Mouse (Mus musculus): Measurements from ENCODE around the gene Prkar1b. TPM values are rescaled to one million over a fixed set of nuclear protein-coding genes. Genes with fewer than 3 reads are reported as not detected.

The Prkar1b gene
- total RNA-seq, 2 experiments from 2014 or later, result 1.7 to 2.5 TPM

DNA sequence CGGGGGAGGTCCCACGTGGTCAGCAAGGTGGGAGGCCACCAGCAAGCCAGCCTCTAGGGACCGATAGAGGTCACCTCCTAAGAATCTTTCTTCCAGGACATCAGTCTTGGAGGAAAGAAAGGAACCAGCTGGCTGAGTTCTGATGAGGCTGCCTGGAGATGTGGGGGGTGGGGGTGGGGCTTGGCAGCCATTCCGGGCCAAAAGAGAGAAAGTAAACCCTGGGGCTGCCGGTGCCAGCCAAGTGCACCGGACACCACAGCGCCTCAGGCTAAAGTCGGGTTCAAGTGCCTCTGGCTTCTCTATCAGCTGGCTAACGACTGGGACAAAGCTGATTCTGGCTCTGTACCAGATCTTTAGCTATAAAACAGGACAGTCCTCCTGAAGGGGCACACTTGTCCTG lies 74.0 kb downstream of the Prkar1b start:
- intact Hi-C loops (cut with DNase I), result loop anchor here (1.0 to 5.0 kb wide), 2 partner anchors 78 to 104 kb away; partner anchors contain the start of gene Pdgfa

DNA sequence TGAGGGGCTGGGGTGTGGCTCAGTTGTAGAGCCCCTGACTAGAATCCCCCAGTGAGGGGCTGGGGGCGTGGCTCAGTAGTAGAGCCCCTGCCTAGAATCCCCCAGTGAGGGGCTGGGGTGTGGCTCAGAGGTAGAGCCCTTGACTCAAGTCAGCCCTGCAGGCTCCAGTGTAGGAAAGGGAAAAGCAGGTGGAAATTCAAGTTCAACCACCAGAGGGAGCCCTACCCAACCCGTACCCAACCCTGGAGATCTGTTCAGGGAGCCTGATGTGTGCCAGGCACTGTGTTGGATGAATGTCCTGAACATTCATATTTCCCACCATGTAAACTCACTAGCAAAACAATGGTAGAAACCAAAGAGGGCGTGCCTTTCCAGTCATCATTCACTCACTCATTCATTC lies 74.7 kb downstream of the Prkar1b start:
- DNase-seq (ENCODE audit: low spot score), result no peak
- intact Hi-C loops (cut with DNase I), result loop anchor here (1.0 to 5.0 kb wide), 2 partner anchors 78 to 104 kb away; partner anchors contain the start of gene Pdgfa

More for the DNA sequence above, 74.0 kb downstream of the Prkar1b start:
- no peak for DNase-seq (ENCODE audit: low spot score)

DNA sequence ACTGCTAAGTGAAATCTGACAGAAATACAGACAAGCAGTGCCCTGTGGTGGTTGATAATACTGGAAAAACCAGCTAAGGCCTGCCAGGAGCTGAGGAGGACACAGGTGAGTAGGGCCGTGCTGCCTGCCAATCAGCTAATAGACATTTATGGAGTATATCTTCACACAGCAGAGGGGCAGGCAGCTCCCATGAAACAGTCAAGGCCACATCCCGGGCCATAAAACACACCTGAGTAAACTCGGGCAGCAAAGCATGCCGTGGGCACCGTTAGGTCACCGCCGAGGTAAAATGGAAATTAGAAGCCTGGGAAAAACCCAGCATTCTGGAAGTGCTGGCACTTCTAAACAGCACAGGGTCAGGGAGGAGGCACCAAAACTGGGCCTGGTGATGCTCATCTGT lies 75.8 kb downstream of the Prkar1b start:
- intact Hi-C loops (cut with DNase I), result no loop called here

DNA sequence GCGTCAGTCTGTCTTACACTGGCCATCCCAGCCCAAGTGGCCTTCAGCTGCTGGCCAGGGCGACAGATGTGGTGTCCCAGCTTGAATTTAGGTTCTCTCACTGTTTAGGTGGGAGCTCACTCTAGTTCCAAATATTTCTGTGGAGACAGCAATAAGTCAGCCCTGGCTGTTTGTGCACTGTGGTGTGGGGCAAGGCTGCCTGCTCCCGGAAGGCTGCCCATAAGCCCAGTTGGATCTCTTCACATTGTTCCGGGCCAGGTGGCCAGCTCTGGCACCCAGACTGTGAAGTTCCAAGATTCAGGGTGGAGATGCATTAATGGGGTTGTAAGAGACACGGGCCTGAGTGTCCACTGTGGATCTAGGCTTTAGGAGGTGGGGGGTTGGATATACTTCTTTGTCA lies 76.9 kb downstream of the Prkar1b start:
- intact Hi-C loops (cut with DNase I), result no loop called here
- DNase-seq (ENCODE audit: low spot score), result no peak

More for the DNA sequence above, 75.8 kb downstream of the Prkar1b start:
- DNase-seq (ENCODE audit: low spot score), result no peak

DNA sequence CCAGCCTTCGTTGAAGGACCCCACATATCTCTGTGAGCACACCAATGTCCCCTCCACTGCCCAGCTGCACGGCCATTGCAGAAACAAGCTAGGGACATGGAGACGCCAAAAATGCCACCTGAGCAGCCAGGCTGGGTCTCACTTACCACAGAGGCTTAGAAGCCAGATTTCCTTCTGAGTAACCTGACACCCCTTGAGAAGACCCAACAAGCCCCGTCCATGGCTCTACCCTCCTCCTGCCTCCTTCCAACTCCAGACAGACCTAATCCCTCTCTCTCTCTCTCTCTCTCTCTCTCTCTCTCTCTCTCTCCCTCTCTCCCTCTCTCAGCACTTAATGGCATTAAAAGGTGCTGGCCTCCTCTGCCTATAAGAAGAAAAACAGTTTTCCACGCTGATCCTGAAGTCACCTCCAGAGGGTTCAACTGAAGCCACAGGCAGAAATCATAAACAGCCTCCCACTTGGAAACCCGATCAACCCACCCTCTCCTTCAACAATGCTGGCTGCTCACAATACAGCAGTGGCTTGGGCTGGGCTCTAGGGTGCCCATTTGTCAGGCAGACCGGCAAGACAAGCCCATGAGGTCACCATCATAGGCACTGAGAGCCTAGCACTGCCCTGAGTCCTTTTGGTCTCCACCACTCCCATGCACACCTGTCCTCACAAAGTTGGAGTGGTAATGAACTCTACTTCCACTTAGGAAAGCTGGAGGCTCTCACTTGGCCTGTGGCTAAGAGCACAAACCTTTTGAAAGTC lies 82.8 kb downstream of the Prkar1b start:
- DNase-seq (ENCODE audit: low spot score), result no peak
- intact Hi-C loops (cut with DNase I), result no loop called here

DNA sequence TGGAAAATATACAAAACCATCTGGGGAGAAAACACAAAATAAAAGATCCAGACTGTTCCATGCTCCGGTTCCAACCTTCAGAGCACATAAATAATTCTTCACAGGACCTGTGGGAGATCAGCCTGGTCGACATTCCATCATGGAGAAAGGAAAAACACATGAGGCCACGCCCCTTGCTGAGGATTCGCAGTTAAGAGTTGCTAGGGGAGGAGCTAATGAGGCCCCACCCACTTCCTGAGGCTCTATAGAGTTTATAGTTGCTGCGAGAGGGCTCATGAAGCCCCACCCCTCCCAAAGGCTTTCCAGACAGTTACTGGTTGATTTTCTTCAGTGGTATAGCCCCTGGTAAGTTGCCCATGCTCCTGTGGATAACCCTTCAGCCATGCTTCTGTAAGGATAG lies 85.2 kb downstream of the Prkar1b start:
- no peak for DNase-seq (ENCODE audit: low spot score)
- intact Hi-C loops (cut with DNase I), result no loop called here

DNA sequence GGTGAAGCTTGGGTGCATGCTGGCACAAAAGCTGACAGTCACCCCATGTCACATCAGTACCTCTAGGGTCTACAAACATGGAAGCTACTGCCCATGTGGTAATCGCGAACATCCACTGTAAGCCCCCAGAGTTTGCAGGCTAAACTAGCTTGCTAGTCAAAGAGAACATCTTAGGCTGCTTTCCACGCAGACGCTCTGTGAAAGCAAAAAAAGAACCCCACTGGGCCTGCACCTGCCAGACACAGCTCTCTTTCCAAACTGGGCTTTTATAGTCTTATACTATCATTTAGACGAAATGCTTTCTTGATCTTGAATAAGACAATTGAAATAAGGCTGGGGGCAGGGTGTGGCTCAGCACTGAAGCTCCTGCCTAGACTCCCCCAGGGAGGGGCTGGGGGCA lies 88.1 kb downstream of the Prkar1b start:
- DNase-seq (ENCODE audit: low spot score), result no peak
- intact Hi-C loops (cut with DNase I), result no loop called here

DNA sequence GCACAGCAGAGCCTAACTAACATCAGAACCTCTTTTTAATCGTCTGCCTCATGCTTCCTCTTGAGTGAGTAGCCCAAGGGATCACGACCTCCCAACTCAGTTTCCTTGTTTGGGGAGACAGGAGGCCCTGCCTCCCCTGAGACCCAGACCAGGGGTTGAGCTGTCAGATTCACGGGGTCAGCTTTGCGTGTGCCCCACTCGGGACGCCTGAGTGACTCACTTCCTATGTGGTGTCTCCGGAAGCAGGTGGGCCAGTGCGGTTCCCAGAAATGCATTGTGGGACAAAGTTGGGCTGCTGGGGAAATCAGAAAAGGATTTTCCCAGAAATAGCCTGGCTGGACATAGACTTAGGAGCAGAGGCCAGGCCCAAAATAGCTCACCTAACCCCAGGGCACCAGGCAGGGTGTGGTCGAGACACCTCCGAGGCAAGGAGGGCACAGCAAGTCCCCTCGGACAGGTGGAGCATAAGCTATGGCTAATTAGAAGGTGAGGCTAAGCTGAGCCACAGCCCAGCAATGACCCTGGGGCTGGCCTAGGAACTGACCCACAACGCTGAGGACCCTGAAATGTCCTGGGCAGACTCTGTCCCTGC lies 89.2 kb downstream of the Prkar1b start:
- DNase-seq (ENCODE audit: low spot score), result no peak
- intact Hi-C loops (cut with DNase I), result no loop called here

DNA sequence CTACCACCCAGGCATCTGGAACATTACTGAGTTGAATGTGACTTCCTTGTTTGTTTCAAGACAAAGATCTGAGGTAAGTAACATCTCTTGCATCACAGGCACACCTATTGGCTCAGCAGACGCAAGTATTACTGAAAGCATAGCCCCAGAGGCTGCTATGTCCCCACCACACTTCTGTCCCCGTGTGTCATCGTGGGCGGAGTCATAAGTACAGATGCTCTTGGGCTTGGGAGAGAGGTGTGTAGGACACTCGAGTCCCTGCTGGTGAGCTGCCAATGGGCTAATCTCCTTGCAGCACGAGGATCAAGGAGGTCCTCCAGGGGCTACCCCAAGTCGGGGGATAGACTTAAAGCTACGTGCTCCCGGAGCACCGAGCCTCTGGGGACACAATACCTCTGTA lies 96.6 kb downstream of the Prkar1b start:
- intact Hi-C loops (cut with DNase I), result no loop called here
- DNase-seq (ENCODE audit: low spot score), result no peak

DNA sequence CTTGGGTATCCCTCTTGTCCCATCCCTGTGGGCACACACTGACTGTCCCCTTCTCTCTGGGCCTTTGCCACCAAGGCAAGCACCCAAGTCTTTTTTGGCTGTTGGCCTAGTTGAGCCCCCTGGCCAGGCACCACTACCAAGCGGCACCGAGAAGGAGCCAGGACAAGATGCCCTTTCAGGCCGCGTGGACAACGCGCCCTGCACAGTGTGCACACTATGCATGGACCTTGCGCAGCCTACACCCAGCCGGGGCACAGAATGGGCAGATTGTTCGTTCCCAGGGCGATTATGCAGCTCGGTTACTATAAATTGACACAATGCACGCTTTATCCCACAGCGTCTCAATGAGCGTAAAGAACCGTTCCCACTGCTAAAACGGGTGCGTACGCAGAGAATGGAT lies 98.5 kb downstream of the Prkar1b start:
- intact Hi-C loops (cut with DNase I), result no loop called here
- no peak for DNase-seq (ENCODE audit: low spot score)

DNA sequence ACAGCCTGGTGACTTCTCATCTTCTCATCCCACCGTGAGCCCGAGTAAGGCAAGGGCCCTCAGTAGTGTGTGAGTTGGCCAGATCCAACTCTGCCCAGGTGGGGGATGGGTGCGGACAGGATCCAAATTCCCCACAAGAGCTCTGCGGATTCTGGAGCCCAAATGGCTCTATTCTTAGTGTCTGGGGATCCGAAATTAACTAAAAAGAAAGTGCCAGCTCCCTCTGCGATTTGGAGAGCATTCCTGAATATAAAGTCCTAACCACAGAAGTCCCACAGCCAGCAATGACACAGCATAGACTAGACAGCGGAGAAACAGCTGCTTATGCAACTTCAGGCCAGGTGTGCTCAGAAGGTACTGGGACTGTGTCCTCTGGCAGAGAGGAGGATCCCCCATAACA lies 100.4 kb downstream of the Prkar1b start:
- no peak for DNase-seq (ENCODE audit: low spot score)
- intact Hi-C loops (cut with DNase I), result no loop called here

DNA sequence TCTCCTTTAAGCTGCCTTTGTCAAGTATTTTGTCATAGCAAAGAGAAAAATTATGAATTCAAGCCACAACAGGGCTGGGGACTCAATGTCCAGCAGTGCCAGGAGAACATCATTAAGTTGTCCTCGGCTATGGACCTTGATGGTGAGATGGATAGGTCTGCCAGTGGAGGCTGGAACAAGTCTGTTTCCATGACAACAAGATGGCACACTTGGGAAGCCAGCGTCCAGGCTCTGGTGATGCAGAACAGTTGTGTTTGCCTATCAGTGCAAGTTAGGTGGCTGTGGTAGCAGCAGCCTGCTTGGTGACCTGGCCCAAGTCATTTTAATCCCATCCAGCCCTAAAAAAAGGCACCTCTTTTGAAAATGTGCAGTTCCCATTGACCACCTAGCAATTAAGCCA lies 102.6 kb downstream of the Prkar1b start:
- DNase-seq (ENCODE audit: low spot score), result no peak
- intact Hi-C loops (cut with DNase I), result no loop called here

DNA sequence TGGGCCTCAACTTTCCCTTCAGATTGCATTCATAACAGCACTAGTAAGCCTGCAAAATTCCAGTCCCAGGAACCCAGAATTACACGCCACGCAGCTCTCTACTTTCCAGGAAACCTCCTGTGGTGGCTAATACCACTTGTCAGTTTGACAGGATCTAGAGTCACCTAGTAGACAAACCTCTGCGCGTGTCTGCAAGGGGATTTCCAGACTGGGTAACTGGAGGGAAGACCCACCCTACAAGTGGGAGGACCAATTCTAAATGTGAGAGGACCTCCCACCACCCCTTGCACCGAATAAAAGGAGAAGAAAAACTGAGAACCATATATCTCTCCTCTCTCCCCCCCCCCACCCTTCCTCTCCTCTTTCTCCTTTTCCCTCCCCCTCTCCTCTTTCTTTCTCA lies 103.2 kb downstream of the Prkar1b start:
- no peak for DNase-seq (ENCODE audit: low spot score)
- intact Hi-C loops (cut with DNase I), result no loop called here

DNA sequence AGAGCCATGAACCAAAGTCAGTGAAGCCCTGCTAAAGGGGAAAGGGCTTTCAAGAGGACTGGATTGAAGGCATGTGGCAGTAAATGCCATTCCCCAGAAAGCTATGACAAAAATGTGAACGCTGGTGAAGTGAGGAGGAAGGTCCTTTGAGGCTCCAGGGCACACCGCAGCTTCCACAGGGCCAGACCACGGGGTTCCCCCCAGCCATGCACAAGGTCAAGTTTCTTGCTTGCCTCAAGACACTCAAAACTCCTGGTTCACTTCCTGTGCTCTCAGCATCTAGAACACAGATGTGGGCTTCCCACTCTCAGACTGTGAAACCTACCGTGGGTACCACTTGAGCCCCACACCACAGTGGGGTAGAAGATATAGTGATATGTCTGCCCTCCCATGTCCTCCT lies 106.3 kb downstream of the Prkar1b start:
- intact Hi-C loops (cut with DNase I), result no loop called here

DNA sequence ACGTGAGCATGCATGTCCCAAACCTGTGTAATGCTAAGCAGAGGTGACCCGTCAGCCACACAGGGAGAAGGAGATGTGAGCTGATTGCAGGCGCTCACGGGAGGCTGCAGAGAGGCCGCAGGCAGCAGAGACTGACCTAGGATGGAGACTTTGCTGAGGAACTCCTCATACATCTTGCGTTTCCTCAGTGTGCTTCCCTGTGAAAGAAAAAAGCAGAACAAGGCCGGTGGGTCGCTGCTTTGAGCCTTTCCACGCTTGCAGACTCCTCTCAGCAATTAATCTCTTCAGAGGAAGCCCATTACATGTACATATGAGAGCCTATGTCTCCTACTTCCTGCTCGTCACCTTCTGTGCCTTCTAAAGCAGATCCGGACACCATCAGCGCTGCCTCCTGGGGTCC lies 107.5 kb downstream of the Prkar1b start:
- no peak for DNase-seq (ENCODE audit: low spot score)
- intact Hi-C loops (cut with DNase I), result no loop called here

More for the DNA sequence above, 106.3 kb downstream of the Prkar1b start:
- no peak for DNase-seq (ENCODE audit: low spot score)

DNA sequence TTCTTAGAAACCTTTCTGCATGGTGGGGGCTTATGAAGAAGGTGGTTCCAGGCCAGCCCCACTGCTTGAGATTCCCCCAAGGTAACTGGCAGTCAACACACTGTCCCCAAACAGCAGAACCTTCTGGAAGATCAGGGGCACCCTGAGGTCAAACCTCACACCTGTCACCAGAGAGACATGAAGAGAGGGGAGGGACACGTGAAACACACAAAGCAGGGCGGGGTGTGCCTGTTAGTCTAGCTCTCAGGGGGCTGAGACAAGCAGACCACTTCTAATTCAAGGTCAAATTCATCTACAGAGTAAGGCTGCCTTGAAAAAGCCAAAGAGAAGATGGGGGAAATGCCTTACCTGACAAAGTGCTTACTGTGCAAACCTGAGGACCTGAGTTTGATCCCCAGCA lies 114.6 kb downstream of the Prkar1b start:
- DNase-seq (ENCODE audit: low spot score), result no peak
- intact Hi-C loops (cut with DNase I), result no loop called here

DNA sequence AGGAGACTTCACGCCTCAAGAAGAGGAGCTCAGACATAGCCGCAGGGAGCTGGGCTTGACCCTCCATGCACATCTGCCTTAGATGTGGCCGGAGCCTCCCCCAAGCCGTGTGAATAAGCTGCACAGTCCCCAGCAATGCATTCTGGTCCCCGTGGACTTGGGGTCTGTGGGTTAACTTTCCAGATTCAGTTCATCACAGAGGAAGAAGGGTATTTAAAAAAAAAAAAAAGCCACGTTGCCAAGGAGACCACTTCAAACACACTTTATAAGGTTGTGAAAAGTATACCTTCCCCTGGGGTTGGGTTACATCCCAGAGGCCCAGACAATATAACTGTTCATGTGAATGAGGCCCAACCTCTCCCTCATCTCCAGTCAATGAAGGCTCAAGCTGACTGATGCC lies 115.1 kb downstream of the Prkar1b start:
- no peak for DNase-seq (ENCODE audit: low spot score)
- intact Hi-C loops (cut with DNase I), result no loop called here

DNA sequence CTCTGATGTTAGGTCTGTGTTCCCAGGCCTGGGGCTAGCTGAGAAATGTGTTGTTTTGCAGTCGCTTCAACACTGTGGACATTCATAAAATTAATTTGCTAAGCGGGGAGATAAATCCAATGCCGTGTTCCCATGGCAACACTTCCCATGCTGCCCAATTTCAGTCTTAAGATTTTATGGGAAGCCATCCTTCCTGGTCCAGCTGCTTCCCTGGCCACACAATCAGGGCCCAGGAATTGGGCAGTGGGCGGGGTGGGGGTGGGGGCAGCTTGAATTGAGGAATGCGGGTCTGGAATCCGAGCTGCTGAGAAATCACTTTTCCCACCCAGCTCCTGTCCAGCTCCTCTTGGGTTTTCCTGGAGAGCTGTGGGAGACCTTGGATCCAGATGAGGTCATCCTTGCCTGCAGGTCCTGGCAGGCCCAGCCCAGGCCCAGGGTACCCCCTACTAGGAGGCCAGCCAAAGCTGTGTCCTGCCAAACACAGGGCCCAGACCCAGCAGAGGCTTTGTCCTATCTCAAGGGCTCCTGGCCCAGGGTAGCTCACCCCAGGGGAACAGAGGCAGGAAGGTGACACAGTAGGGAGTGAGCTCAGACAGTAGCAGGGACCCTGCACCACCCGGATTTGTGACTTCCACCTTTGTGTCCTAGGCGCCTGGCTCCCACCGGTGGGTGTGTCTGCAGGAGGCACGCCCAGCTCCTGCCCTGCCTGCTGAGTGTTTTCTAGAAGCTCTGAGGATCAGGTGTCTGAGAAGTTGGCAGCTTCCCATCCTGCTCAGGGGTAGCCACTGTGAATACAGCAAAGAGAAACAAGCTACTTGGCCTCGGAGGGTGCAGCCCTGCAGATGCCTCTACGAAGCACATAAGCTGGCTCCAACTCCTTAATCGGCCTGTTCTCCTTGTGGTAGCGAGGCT lies 116.1 kb downstream of the Prkar1b start:
- intact Hi-C loops (cut with DNase I), result no loop called here
- no peak for DNase-seq (ENCODE audit: low spot score)

DNA sequence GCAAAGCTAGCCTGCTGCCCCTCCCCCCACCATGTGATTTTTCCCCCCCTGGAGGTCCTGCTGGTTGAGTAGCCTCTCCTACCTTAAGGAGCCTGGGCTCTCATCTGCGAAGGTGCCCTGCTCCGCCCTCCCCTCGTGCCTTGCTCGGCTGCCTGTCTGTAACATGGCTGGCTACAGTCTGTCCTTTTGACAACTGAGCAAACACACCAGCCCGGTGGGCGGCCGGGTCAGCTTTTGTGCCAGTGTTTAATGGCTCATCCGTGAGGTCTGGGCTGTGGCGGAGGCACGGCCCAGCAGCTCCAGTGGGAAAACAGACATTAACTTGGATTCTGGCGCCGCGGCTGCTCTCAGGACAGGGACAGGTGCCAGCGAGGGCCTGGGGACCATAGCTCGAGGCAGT lies 122.2 kb downstream of the Prkar1b start:
- no peak for DNase-seq (ENCODE audit: low spot score)
- intact Hi-C loops (cut with DNase I), result no loop called here

DNA sequence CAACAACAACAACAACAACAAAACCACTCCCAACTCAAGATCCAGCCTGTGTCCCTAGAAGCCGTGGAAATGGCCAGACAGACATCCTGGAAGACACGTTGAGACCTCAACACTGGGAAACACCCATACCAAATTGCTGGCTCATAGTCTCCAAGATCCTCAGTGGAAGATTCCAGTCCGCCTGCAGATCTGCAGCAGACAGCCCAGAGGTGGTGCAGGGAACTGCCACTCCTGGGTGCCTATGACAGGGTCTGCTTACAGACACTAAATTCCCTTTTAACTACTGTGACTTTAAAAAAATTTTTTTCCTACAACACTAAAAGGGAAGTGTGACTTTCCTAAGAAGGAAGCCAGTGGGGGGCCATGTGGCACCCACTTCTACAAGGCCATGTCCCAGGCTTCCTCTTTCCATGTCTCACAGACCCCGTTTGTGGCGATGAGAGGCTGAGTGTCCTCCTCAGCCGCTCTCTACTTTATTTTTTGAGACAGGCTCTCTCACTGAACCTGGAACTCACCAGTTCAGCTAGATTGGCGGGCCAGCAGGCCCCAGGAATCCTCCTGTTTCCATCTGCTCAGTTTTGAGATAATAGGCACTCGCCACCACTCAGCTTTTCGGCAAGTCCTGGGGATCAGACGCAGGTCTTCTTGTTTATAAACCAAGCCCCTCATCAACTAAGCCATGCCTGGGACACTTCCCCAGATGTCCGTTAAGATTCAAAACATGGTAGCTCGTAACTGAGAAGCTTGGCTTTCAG lies 125.3 kb downstream of the Prkar1b start:
- DNase-seq (ENCODE audit: low spot score), result no peak
- intact Hi-C loops (cut with DNase I), result loop anchor here (5.0 kb wide), 1 partner anchor 153 kb away; no protein-coding TSS in a partner anchor

Data from heart, postnatal 25 days (tissue).